Mouse (Mus musculus) bone marrow macrophage, adult 2 months (primary cell): ENCODE measurements around the gene Tex101.

ENCODE experiments used
- CTCF ChIP-seq: IDR thresholded peaks from 2 replicates; pipeline ENCODE4 v1.5.1; 2012; ENCODE audit warnings: low read depth, mild to moderate bottlenecking, low read length, moderate library complexity
- POLR2A ChIP-seq: IDR thresholded peaks from 2 replicates; pipeline ENCODE4 v1.6.1; 2012; ENCODE audit warnings: mild to moderate bottlenecking, low read depth, low read length, borderline replicate concordance

DNA sequence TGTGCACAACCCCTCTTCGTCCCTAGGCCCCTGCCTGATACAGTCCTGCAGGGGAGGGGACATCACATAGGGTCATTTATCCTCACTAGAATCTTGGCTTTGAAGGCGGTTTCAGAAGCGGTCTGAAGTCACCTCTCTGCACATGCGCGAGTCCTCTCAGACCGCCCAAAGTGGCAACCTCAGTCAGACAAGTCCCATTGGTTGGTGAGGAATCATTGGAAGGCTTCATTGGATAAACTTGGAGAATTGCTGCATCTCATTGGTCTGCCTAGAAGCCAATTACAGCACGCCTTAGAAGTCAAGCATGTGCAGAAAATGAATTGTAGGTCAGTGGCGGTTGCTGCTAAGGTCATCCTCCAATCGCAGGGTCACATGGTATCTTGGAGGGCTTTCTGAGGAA, at the start of gene Tex101:
- TF ChIP-seq POLR2A (no peak), CTCF (no peak)
